Mouse (Mus musculus) brain, embryonic 18.5 days (tissue): ENCODE results near the gene Nup62.

Experiments used
- DNase-seq: peaks from one replicate; pipeline ENCODE4 v3.0.0-alpha.2; 2012; ENCODE audit warnings: low read depth, low spot score

Gene Nup62

DNA sequence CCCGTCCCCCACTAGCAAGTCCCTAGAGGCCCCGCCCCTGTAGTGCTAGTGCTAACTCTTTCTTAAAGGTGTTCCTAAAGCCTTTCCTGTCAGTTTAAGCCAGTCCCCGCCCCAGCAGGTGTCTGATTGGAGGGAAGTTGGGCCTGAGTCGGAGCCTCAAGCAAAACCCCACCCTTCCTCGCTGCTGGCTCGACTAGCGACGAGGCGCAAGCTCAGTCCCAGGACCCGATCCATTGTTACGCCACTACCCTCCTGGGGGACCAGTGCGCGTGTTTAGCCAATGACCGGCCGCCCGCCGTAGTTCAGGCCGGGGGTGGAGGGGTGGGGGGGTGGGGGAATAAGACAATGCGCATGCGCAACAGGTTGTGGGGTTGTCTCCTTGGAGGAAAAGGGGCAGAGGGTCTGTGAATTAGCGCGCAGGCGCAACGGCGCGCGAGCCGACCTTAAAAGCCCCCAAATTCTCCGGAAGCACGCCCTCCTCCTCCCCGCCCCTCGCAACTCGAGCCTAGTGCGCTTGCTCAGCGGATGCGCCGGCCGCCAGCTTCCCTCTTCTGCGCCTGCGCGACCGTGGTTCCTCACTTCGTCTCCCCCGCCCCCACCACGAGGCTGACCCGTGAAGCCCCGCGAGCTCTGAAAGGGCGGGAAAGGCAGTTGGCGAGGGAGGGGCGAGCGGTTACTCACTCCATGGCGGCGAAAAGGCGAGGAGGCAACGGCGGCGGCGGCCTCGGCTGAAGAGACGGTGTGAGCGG, at the start of gene Nup62, which contains the start of gene Il4i1:
Nup62 (plus strand) TSS at position 368 of the 749 bp plus-strand sequence.
Il4i1 (plus strand) TSS at position 667 of the 749 bp plus-strand sequence.
- DNase-seq, result peak; percentile 97

DNA sequence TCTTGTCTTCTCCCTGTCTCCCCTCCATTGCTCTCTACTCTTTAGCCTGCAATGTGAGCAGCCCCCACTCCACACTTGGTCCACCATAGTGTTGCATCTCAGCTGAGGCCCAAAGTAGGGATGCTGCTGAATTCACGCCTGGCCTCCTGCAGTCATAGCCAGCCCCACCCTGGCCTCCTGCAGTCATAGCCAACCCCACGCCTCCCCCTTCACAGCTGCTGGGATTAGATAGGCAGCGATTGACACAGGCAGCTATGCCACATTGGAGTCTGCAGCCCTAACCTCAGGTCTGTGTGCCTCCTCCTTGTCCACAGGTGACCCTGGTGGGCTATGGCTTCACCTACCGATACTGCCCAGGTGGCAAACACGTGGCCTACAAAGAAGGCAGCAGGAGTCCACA, 47.8 kb upstream of the Nup62 start:
- DNase-seq, result no peak

DNA sequence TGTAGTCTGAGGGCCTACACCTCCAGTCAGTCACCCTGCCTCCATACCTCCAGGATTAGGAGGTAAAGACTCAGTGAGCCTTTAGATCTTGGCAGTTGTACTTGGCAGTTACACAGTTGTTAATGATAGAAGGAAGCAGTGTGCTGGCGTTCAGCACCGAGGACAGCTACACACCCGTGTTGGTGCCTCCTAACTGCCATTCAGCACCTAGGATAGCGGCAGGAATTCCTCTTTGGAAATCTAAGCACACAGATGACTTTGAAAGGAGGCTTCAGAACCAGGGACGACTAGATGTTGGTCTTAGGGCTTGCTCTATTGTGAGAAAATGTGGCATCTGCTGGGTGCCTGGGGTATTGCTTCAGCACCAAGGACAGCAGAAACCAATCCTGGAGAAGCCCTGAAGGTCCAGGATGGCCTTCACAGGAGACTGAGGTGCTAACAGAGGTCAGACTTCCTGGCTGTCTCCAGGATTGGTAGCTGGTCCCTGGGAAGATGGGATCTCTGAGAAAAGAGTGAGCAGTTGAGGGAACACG, 45.8 kb upstream of the Nup62 start:
- DNase-seq, result no peak

DNA sequence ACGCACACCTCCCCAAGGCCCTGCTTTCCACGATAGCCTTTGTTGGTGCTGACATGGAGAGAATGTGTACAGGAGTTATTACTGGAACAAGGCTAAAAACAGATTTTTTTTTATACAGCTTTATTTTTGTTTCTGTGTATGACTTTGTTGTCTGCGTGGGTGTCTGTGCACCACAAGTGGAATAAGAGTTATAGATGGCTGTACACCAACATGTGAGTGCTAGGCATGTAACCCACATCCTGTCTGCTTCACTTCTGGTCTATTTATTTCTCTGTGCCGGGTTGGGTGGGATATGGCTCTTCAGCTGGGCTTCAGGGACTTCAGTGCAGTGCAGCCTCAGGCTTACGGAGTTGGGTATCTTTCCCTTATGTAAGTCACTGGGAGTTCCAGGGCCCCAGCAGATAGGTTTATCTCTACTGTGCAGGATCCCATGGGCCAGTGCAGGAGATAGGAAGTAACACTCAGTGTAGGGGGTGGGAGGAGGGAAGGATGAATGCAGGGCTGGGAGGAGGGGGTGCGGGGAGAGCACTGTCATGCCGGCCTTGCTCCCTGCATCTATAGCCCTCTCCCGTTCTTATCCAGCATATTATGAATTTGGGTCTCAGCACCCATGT, 43.2 kb upstream of the Nup62 start:
- DNase-seq, result no peak

DNA sequence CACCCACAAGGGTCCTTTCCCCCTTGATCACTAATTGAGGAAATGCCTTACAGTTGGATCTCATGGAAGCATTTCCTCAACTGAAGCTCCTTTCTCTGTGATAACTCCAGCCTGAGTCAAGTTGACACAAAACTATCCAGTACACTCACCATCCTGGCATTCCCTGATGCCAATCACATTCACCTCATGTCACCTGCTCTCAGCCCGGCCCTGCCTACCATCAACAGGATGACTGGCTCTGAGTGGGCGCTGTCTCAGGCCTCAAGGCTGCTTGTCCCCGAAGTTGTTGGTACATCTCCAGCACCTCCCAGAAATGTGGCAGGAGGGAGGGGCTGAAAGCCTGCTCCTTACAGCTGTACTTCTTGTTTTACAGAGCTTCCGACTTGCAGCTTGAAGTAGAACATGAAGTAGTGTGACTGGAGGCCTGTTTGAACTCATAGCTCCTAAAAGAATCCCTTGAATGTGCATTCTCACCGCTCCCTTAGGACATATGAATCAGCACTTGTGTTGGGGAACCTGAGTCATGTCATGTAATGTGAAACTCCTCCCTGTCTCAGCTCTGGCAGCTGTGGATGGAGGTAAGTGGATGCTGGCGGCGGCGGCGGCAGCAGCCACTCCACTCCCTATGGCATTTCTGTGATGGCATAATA, 38.9 kb upstream of the Nup62 start:
- no peak for DNase-seq

DNA sequence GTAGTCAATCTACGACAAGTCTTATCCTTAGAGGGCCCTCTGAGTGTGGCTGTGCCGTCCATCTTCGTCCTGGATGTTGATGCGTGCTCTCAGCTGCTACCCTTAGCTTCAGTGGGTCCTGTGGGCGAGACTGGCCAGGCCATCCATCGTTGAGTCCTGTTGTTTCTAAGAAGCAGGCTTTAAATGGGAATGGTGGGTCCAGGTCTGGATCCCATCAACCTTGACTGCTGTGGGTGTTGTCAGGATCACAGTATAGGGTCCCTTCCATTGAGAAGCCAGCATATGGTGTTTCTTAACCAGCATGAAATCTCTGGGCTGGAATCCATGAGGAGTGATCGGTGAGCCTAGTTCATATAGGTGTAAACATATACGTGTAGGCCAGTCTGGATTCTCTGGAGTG, 35.8 kb upstream of the Nup62 start:
- DNase-seq, result no peak

DNA sequence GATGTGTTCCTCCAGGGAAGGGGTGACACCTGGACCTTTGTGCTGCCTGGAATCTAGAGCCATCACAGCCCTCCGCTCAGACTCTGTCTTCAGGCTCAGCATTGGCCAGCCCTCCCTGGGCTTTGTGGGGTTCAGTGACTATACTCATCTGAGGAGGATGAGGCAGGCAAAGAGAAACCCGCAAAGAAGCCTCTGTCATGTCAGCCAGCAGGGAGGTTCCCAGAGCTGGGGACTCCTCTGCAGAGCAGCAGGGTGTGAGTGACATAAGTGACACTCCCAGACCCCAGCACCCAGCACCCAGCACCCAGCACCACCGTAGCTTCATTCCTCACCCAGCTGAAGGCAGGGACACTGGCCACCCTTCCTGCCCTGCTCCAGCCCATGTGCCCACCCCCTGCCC, 26.4 kb upstream of the Nup62 start:
- no peak for DNase-seq

DNA sequence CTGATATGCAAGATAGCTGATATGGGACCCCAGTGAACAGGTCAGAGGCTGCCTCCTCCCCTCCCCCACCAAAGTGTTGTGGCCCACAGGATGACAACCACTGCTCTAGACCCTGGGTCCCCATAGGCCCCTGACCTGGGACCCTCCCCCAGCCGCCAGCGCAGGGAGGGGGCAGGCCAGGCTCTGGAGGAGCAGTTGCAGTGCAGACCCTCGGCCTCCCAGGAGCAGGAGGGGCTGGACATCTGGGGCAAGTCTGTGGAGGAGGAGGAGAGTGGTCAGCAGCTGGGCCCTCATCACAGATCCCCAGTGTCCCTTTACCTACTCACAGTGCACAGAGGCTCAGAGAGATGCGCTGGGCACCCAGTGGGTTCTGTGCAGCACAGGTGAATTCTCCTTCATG, 25.8 kb upstream of the Nup62 start:
- no peak for DNase-seq

DNA sequence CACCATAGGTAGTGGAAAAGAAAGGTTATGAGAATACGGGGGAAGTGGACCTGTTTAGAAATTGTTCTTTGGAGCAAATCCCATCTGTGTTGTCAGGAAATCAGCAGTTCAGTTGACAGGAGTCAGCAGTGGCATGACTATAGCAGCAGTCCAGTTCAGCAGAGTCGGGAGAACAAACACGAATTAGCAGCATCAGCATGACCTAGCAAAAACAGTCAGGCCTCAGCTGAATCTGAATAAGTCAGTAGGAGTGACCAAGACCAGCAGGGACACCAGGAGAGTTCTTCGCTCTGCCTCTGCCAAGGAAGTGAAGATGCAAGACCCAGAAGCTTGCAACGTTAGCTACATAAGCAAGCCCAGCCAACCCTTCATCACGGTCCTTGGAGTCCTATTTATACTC, 23.1 kb upstream of the Nup62 start:
- no peak for DNase-seq

DNA sequence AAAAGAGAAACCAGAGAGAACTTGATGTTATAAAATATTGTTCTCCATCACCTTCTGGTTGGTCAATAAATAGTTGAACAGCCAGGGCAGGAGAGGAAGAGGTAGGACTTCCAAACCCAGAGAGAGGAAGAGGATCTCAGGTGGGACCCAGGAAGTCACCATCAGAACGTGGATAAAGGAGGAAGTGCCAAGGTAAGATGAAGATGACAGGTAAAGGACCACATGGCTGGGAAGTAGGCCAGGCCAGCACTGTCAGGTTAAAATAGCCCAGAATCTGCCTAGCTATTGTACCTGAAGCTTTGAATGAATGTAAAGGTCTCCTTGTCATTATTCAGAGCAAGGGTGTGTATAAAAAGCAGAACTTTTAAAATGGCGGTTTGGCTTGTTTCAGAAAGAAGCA, 7.0 kb upstream of the Nup62 start:
- DNase-seq, result no peak

DNA sequence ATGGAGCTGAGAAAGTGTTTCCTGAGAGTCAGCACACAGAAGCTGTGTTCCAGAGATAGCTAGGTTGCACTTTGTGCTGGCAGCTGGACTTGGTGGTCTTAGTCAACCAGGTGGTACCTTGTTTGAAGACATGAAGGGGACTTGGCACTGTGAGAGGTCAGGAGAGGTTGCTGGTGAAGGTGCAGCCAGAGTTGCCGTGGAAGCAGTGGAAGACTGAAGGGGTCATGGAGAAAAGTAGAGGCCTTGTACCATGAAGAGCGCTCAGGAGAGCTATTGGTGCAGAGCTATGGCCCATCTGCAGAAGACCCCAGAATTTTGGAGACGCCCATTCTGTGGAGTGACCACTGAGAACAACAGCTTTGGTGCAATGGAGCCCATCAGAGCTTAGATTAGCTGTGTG, 6.4 kb upstream of the Nup62 start:
- DNase-seq, result no peak

DNA sequence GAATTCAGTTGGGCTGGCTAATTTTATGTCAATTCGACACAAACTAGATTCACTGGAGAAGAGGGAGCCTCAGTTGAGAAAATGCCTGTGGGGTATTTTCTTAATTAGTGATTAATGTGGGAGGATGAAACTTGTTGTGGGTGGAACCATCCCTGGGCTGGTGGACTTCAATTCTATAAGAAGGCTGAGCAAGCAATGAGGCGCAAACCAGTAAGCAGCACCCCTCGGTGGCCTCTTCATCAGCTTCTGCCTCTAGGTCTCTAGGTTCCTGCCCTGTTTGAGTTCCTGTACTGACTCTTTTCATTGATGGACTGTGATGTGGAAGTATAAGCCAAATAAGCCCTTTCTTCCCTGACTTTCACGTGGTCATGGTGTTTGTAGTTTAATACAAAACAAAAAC, 5.5 kb upstream of the Nup62 start:
- DNase-seq, result no peak

DNA sequence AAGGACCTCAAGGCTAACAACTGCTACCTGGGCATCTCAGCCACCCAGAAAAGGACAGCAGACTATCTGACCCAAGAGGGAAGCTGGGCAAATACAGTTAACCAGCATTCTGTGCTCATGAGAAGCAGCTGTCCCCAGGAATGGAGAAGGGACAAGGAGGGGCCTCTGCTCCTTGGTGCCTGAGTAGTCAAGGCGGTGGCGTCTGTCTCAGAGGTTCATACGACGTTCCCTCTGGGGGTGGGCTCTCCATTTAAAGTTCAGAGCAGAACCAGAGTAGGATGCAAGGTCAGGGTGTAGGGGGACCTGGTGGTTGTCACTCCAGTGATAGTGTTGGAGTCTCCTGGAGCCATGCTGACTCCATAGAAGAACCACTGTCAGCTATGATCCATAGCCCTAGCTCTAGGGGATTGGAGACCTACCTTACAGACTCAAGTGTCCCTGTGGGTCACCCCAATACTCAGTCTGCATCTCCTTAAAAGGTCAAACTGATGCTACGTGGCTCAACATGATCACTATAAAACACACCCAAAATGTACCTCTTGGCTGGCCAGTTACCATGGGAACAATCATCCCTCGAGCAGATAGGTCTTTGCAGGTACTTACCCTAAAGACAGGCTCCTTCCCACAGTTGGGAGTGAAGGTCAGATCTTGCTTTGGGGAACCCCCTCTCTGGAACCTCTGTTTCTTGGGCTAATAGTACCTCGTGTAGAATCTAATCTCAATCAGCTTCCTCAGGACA, 4.9 kb upstream of the Nup62 start:
- DNase-seq, result no peak

DNA sequence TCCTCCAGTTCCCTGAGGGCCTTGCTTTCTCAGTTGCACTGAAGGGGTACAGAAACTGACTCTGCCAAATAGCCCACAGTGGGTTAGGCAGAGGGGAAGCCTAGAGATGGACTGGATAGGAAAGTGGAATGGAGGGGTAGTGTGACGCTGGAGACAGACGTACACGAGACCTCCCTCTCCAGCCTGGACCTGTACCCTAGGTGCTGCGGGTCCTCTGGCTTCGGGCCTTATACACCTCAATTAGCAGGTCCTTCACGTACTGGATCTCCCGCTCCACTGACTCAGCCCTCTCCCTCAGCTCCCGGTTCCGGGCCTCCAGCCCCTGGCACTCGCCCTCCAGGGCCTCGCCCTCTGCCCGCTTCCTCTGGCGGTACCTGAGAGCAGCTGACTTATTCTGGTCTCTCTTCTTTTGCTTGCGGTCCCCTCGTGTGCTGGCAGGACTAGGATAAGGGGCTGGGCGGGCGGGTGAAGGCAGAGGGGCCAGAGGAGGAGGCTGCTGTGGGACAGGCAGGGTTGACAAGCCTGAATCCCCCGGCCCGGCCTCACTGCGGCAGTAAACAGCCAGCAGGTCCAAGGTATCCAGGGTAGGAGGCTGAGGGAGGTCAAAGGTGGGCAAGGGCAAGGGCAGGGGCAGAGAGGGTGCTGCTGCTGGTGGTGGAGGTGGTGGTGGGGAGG, 3.1 kb upstream of the Nup62 start:
- DNase-seq, result no peak

DNA sequence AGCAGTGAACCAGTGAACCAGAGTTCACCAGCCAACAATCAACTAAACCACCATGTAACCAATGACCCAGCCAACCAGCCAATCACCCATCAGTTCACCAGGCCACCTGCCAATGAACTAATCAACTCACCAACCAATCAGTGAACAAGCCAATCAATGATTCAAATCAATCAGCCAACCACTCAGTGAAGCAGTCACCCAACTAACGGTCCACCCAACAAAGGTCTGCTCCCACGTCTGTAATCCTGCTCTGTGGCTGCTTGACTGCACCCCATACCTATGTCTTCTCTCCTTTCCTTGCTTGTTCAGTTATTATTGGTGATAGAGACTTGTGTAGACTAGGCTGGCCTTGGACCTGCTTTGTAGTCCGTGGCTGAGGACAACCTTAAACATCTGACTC, 1.9 kb upstream of the Nup62 start:
- DNase-seq, result no peak

DNA sequence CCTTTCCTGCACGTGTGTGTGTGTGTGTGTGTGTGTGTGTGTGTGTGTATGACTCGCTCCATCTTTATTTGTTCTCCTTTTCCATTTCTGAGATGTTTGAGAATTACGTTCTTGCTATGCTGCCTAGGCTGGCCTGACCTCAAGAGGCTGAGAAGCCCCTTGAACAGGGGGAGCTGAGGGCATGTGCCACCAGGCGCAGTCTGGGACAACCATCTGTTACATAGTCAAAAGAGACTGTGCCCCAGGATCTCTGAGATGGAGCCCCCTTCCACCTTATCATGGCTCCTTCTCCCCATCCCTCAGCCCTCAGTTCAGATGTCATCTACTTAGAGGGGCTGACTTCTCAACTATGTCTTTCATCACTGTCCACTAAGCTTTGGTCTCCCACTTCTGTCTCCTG, 1.5 kb upstream of the Nup62 start:
- no peak for DNase-seq

DNA sequence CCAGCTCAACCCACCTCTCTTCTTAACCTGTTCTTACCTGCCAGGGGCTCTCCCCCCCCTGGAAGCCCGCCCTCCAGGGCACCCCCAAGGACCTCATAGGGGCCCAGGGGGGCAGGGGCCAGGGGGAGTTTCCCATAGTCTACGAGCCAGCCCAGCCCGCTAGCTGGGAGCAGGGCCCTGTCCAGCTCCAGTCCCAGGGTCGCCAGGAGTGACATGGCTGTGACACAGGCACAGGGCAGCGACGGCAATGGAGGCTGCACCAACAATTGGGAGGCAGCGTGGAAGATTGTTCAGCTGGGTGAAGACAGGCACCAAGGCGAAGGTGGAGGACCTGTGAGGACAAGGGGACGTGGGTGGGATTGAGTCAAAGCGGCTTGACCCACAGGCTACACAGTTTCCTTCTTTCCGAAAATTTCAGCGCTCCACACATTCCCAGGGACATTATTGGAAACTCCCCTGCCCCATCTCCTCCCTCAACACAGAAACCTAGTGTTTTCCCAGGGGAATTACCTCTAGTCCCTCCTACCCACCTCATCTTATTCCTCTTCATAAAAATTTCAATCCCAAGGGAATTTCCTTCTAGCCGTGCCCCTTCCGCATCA, 835 bp upstream of the Nup62 start:
- no peak for DNase-seq

DNA sequence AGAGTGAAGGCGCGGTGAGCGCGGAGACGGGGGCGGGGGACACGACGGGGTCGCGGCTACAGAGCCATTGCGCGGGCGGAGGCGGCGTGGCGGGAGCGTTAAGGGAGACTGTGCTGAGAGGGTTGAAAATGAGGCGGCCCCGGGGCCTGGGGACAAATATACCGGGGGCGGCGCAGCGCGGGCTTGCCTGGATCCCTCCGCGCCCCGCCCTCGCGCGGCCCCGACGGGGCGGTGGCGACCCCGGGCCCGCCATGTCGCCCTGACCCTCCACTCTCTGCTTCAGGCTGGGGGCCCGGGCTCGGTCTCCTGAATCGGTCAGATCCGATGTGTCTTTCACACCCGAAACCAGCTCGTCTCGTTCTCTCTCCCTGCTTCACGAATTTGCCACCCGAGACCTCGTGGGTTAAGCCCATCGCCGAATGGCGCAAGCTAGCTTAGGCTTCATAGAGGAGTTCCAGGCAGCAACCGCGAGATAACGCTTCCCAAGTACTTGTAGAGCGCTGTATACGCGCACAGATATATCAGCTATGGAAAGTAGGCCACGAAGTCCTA, 658 bp downstream of the Nup62 start, which contains the start of gene Atf5:
Atf5 (minus strand) TSS at position 189 of the 552 bp plus-strand sequence.
- DNase-seq, result no peak

DNA sequence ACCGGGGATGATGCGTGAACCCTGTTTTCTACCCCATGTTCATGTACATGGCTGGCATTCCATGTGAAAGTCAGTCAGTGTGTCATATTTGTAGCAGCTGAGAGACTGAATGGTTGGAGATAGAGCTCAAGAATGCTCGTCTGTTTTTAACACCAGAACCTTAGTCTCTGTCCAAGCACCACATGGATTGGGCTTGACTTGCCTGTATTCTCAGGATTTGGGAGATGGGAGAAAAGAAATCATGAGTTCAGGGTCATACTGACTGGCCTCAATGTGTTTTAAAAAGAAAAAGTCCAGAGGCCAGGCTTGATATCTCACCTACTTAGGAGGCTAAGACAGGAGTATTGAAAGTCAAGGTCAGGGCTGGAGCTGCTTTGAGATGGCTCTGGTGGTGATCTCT, 1.6 kb downstream of the Nup62 start:
- no peak for DNase-seq

DNA sequence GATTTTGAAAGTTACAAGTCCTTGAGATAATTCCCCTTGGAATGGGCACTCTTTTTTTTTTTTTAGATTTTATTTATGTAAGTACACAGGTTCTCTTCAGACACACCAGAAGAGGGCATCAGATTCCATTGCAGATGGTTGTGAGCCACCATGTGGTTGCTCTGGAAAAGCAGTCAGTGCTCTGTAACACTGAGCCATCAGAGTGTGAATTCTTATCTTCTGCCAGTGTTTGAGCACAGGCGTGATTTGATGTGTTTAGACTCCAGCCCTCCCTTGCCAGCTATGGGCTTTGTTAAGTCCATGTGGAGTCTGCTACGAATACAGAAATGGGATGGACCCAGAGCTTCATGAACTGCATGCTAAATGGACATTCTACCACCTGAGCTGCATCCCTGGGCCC, 2.3 kb downstream of the Nup62 start:
- DNase-seq, result no peak
